Mouse (Mus musculus): ENCODE results near the gene St8sia1. TPM values are rescaled to one million over a fixed set of nuclear protein-coding genes. Genes with fewer than 3 reads are reported as not detected.

Gene St8sia1
- polyA plus RNA-seq, 1 experiment from 2014 or later = 3.5 TPM

DNA sequence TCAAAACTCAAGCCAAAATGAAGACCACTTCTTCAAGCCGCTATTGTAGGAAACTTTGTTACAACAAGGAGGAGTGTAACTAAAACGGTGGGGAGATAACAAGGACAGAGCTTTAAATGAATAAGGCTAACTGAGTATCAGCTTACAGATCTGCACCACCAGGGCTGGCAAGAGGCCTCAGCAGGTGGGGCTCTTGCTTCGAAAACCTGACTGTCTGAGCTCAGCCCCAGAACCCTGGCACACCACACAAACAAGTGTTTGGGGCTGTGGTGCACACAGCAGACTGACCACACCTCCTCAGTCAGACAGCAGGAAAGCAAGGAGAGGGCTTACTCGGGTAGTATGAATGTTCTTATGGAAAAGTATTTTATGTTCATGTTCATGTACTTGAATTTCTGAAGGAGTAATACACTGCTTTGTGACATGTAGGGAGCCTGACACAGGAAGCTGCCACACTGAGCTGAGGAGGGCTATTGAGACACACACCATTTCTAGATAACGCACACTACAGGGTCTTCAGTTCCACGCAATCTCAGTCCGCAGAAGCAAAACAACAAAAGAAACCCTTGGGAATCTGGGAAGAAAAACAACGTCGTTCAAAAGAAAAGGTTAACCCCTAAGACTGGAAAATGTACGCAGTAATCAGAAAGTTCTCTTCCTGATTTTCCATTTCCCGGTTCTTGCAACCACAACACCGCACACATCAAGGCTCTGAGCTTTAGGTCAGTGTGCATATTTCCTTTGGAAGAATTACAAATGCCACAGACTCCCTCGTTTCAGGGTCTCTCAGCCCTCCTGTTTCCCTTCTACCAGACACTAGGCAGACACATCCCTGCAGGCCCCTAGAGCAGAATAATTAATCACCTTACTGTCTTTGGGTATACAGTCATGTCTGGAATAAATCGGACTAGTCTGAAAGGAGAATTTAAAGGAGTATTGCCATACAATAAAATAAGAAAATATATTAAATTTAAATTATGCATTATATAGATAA lies 29.8 kb upstream of the St8sia1 start:
- Histone ChIP-seq H3K27ac (ENCODE audit: low read depth, low read length) (no peak overlapping the region), H3K4me3 (ENCODE audit: low read length) (no peak overlapping the region), H3K4me2 (replicated peaks; ENCODE audit: low read depth, low read length) (0 out of 2 replicates have a peak overlapping the region, but pooled peaks have one; percentile 10), H3K36me3 (ENCODE audit: control insufficient read depth, insufficient read depth, low read length) (no peaks in the 10 kb centered on the region), H3K4me1 (ENCODE audit: control insufficient read depth, insufficient read depth, low read length) (0 out of 2 replicates have a peak, but pooled peaks cover 3% of the 10 kb centered on the region), H3K9ac (ENCODE audit: low read depth, low read length) (no peak overlapping the region), H3K9me3 (ENCODE audit: control insufficient read depth, low read length) (no peaks in the 10 kb centered on the region), H3K27me3 (ENCODE audit: control insufficient read depth, insufficient read depth, low read length) (no peaks in the 10 kb centered on the region)
- ATAC-seq (ENCODE audit: low FRiP score, low TSS enrichment) = peak; percentile 69; the same call in 1 of the 2 replicates
- WGBS = 26% methylated on average over 14 of the region's 14 CpGs

DNA sequence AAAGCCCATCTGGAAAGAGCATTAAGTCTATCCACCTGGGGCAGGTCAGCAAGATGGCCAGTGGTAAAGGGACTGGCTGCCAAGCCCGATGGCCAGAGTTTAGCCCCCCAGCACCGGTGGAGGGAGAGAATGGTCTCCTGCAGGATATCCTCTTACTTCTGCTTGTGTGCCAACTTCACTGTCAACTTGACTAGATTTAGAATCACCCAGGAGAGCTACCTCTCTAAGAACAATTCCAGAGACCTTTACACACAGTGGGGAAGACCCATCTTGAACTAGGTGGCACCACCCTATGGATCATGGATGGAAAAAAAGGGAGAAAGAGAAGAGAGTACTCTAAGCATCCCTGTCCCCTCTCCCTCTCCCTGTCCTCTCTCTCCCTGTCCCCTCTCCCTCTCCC lies 28.7 kb upstream of the St8sia1 start:
- no peaks in the 10 kb centered on the region for H3K36me3 ChIP-seq (ENCODE audit: control insufficient read depth, insufficient read depth, low read length)
- ATAC-seq (ENCODE audit: low FRiP score, low TSS enrichment) = no peak
- H3K27me3 ChIP-seq (ENCODE audit: control insufficient read depth, insufficient read depth, low read length) = no peaks in the 10 kb centered on the region
- no peaks in the 10 kb centered on the region for H3K9me3 ChIP-seq (ENCODE audit: control insufficient read depth, low read length)
- no peak overlapping the region for H3K4me3 ChIP-seq (ENCODE audit: low read length)
- no peak overlapping the region for H3K9ac ChIP-seq (ENCODE audit: low read depth, low read length)
- no peak overlapping the region for H3K27ac ChIP-seq (ENCODE audit: low read depth, low read length)
- WGBS = 67% methylated on average over 2 of the region's 2 CpGs
- no peak overlapping the region for H3K4me2 ChIP-seq (replicated peaks; ENCODE audit: low read depth, low read length)
- H3K4me1 ChIP-seq (ENCODE audit: control insufficient read depth, insufficient read depth, low read length) = 0 out of 2 replicates have a peak, but pooled peaks cover 3% of the 10 kb centered on the region

DNA sequence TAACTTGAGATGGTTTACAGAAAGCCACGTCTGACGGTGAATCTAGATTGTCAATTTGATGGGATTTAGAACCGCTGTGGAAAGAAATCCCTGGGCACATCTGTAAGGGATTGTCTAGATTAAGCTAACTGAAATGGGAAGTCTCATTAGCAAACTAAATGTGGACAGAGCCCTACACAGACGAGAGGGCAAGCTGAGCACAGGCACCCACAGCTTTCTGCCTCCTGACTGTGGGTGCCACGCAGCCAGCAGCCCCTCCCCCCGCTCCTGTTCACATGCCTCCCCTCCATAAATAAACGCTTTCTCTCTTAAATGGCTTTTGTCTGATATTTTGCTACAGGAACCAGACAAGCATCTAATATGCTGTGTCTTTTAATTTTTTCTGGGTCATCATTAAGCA lies 27.8 kb upstream of the St8sia1 start:
- Histone ChIP-seq H3K4me1 (ENCODE audit: control insufficient read depth, insufficient read depth, low read length) (0 out of 2 replicates have a peak, but pooled peaks cover 3% of the 10 kb centered on the region), H3K27ac (ENCODE audit: low read depth, low read length) (no peak overlapping the region), H3K4me2 (replicated peaks; ENCODE audit: low read depth, low read length) (no peak overlapping the region), H3K4me3 (ENCODE audit: low read length) (no peak overlapping the region), H3K9ac (ENCODE audit: low read depth, low read length) (no peak overlapping the region), H3K27me3 (ENCODE audit: control insufficient read depth, insufficient read depth, low read length) (no peaks in the 10 kb centered on the region), H3K9me3 (ENCODE audit: control insufficient read depth, low read length) (no peaks in the 10 kb centered on the region), H3K36me3 (ENCODE audit: control insufficient read depth, insufficient read depth, low read length) (no peaks in the 10 kb centered on the region)
- WGBS = 65% methylated on average over 7 of the region's 7 CpGs
- ATAC-seq (ENCODE audit: low FRiP score, low TSS enrichment) = no peak

DNA sequence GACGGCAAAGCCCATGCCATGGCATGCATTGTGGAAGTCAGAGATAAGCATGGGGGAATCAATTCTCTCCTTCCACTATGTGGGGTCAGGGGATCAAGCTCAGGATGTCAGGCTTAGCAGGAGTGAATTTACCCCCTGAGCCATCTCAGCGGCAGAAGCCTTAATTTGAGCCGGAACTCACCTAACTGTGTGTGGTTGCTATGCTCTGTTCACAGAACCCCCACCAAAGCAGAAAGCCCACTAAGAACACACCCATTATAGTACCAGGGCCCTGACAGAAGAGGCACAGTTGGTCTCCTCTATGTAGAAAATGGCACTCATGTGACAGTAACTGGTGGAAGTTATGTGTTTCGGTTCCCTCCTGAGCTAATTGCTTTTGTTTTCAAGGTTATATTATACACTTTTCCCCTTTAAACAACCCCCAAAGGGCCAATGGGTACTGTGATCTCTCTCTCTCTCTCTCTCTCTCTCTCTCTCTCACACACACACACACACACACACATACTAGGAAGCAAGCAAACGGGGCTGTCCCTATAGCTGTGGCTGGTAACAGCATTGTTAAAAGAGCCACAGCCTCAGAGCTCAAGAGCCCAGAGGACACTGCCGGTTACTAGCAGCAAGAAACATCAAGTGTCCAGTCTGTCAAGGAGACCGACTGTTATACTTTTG lies 27.3 kb upstream of the St8sia1 start:
- Histone ChIP-seq H3K4me2 (replicated peaks; ENCODE audit: low read depth, low read length) (no peak overlapping the region), H3K27me3 (ENCODE audit: control insufficient read depth, insufficient read depth, low read length) (no peaks in the 10 kb centered on the region), H3K27ac (ENCODE audit: low read depth, low read length) (no peak overlapping the region), H3K4me1 (ENCODE audit: control insufficient read depth, insufficient read depth, low read length) (0 out of 2 replicates have a peak, but pooled peaks cover 3% of the 10 kb centered on the region), H3K9ac (ENCODE audit: low read depth, low read length) (no peak overlapping the region), H3K36me3 (ENCODE audit: control insufficient read depth, insufficient read depth, low read length) (no peaks in the 10 kb centered on the region), H3K4me3 (ENCODE audit: low read length) (no peak overlapping the region), H3K9me3 (ENCODE audit: control insufficient read depth, low read length) (no peaks in the 10 kb centered on the region)
- 55% methylated on average over 7 of the region's 7 CpGs for WGBS
- ATAC-seq (ENCODE audit: low FRiP score, low TSS enrichment) = no peak

DNA sequence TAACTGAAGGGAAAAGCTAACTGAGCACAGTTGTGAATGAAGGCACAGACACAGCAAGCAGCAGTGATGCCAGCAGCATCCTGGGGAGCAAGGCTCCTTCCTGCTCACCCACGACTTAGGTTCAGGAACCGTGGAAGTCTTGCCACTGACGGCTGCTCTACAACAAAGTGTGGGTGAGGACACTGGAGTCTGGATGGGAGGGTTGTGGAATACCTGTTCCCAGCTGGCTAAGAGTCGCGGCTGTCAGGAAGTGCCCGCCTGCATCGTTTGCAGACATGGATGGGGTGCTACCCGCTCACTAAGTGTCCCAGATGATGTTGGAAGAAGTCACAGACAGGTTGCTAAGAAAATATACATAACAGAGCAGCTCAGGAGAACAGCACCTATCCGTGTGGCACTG lies 26.3 kb upstream of the St8sia1 start:
- Histone ChIP-seq H3K9ac (ENCODE audit: low read depth, low read length) (no peak overlapping the region), H3K36me3 (ENCODE audit: control insufficient read depth, insufficient read depth, low read length) (no peaks in the 10 kb centered on the region), H3K9me3 (ENCODE audit: control insufficient read depth, low read length) (no peaks in the 10 kb centered on the region), H3K27ac (ENCODE audit: low read depth, low read length) (no peak overlapping the region), H3K27me3 (ENCODE audit: control insufficient read depth, insufficient read depth, low read length) (no peaks in the 10 kb centered on the region), H3K4me1 (ENCODE audit: control insufficient read depth, insufficient read depth, low read length) (0 out of 2 replicates have a peak, but pooled peaks cover 3% of the 10 kb centered on the region), H3K4me3 (ENCODE audit: low read length) (no peak overlapping the region), H3K4me2 (replicated peaks; ENCODE audit: low read depth, low read length) (no peak overlapping the region)
- no peak for ATAC-seq (ENCODE audit: low FRiP score, low TSS enrichment)
- 82% methylated on average over 9 of the region's 9 CpGs for WGBS

DNA sequence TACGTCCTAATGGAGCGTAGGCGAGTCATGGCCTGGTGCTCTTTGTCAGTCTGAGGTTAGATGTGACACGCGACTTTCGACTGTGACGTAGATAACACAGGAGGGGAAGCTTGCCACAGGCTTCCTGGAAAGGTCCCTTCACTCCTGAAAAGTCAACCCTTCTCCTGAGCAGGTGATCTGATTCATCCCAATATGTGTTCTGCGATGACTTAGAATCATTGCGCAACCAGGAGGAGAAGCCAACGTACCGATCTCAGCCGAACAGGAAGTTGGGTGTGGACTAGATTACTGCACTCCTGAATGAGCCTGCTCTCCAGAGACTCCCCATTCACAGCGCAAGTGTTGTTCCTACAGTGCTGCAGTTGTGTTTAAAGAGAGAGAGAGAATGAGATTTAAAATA lies 25.2 kb upstream of the St8sia1 start:
- Histone ChIP-seq H3K9me3 (ENCODE audit: control insufficient read depth, low read length) (no peaks in the 10 kb centered on the region), H3K27me3 (ENCODE audit: control insufficient read depth, insufficient read depth, low read length) (no peaks in the 10 kb centered on the region), H3K36me3 (ENCODE audit: control insufficient read depth, insufficient read depth, low read length) (no peaks in the 10 kb centered on the region), H3K4me3 (ENCODE audit: low read length) (no peak overlapping the region), H3K4me2 (replicated peaks; ENCODE audit: low read depth, low read length) (no peak overlapping the region), H3K9ac (ENCODE audit: low read depth, low read length) (no peak overlapping the region), H3K4me1 (ENCODE audit: control insufficient read depth, insufficient read depth, low read length) (no peaks in the 10 kb centered on the region), H3K27ac (ENCODE audit: low read depth, low read length) (no peak overlapping the region)
- no peak for ATAC-seq (ENCODE audit: low FRiP score, low TSS enrichment)
- WGBS = 90% methylated on average over 13 of the region's 13 CpGs

DNA sequence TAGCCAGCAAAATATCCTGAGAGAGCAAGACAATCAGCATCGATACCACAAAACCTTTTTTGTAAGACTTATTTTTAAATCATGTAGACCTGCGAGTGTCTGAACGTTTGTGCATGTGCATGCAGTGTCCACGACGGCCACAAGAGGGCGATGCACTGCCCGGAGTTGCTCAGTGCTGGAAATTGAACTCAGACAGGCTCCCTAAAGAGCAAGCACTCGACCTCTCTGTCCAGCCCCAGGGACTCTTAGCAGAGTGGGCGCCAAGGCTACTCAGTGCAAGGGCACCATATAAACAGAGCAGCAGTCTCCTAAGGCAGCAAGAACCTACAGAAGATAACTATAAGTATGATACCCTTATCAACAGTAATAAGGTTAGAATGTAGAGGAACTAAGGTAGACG lies 24.5 kb upstream of the St8sia1 start:
- H3K27ac ChIP-seq (ENCODE audit: low read depth, low read length) = no peak overlapping the region
- no peak overlapping the region for H3K4me3 ChIP-seq (ENCODE audit: low read length)
- H3K36me3 ChIP-seq (ENCODE audit: control insufficient read depth, insufficient read depth, low read length) = no peaks in the 10 kb centered on the region
- H3K27me3 ChIP-seq (ENCODE audit: control insufficient read depth, insufficient read depth, low read length) = no peaks in the 10 kb centered on the region
- H3K9ac ChIP-seq (ENCODE audit: low read depth, low read length) = no peak overlapping the region
- WGBS = 25% methylated on average over 10 of the region's 10 CpGs
- ATAC-seq (ENCODE audit: low FRiP score, low TSS enrichment) = 0 out of 2 replicates have a peak, but pooled peaks have one; percentile 49
- H3K4me2 ChIP-seq (replicated peaks; ENCODE audit: low read depth, low read length) = no peak overlapping the region
- H3K9me3 ChIP-seq (ENCODE audit: control insufficient read depth, low read length) = no peaks in the 10 kb centered on the region
- H3K4me1 ChIP-seq (ENCODE audit: control insufficient read depth, insufficient read depth, low read length) = no peaks in the 10 kb centered on the region

DNA sequence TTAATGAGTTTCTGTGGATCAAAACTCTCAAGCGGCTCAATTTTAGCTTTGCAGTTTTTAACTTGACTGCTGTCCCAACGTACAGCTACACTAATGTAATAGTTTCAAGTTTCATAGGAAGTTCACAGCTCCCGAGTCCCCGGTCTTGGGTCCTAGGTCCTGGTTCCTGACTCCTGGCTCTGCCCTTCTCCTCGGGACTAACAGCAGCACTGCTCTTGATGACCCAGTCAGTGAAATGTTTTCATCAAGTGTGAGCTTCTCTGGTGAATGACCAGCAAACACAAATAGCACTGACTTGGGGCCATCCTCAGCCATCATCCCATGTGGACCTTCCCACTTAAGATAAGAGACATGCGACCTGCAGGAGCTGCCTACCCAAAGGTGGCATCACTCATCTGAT lies 24.0 kb upstream of the St8sia1 start:
- H3K27ac ChIP-seq (ENCODE audit: low read depth, low read length) = no peak overlapping the region
- 69% methylated on average over 6 of the region's 6 CpGs for WGBS
- H3K36me3 ChIP-seq (ENCODE audit: control insufficient read depth, insufficient read depth, low read length) = no peaks in the 10 kb centered on the region
- H3K9ac ChIP-seq (ENCODE audit: low read depth, low read length) = no peak overlapping the region
- ATAC-seq (ENCODE audit: low FRiP score, low TSS enrichment) = no peak
- no peak overlapping the region for H3K4me2 ChIP-seq (replicated peaks; ENCODE audit: low read depth, low read length)
- no peaks in the 10 kb centered on the region for H3K27me3 ChIP-seq (ENCODE audit: control insufficient read depth, insufficient read depth, low read length)
- H3K4me3 ChIP-seq (ENCODE audit: low read length) = no peak overlapping the region
- H3K9me3 ChIP-seq (ENCODE audit: control insufficient read depth, low read length) = no peaks in the 10 kb centered on the region
- H3K4me1 ChIP-seq (ENCODE audit: control insufficient read depth, insufficient read depth, low read length) = no peaks in the 10 kb centered on the region

DNA sequence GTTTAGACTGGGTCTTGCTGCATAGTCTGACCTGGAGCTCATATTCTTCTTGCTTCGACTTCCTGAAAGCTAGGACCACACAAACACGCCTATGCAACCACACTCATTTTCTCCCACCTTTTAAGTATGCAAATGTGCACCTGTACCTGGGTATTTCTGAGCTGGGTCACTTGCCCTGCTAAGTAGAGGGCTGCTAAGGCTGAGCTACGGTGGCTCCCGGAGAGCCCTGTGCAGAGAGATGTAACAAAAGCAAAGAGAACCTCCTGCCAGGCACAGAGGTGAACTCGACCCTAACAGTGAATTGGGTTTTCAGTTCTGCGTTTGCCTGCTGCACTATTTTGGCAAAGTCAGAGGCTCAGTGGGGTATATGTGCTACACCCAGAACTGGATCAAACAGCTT lies 23.4 kb upstream of the St8sia1 start:
- Histone ChIP-seq H3K9me3 (ENCODE audit: control insufficient read depth, low read length) (no peaks in the 10 kb centered on the region), H3K27me3 (ENCODE audit: control insufficient read depth, insufficient read depth, low read length) (no peaks in the 10 kb centered on the region), H3K9ac (ENCODE audit: low read depth, low read length) (no peak overlapping the region), H3K36me3 (ENCODE audit: control insufficient read depth, insufficient read depth, low read length) (no peaks in the 10 kb centered on the region), H3K4me3 (ENCODE audit: low read length) (no peak overlapping the region), H3K27ac (ENCODE audit: low read depth, low read length) (no peak overlapping the region), H3K4me2 (replicated peaks; ENCODE audit: low read depth, low read length) (no peak overlapping the region), H3K4me1 (ENCODE audit: control insufficient read depth, insufficient read depth, low read length) (no peaks in the 10 kb centered on the region)
- WGBS = 80% methylated on average over 6 of the region's 6 CpGs
- no peak for ATAC-seq (ENCODE audit: low FRiP score, low TSS enrichment)
